Mouse (Mus musculus) T-helper 17 cell (primary cell): ENCODE results near the gene Cdca8.

Experiments used
- in situ Hi-C, 2 experiments: fragments of 300-600 bp; cut with MboI, MseI; formaldehyde crosslinking; loops; 1 replicate in 1 of 2; 2 replicates in 1 of 2; pipeline ENCODE4 v1.15.1; 2025; ENCODE audit warnings: high pct_unique_total_duplicates in 2 of 2

Cdca8 gene

DNA sequence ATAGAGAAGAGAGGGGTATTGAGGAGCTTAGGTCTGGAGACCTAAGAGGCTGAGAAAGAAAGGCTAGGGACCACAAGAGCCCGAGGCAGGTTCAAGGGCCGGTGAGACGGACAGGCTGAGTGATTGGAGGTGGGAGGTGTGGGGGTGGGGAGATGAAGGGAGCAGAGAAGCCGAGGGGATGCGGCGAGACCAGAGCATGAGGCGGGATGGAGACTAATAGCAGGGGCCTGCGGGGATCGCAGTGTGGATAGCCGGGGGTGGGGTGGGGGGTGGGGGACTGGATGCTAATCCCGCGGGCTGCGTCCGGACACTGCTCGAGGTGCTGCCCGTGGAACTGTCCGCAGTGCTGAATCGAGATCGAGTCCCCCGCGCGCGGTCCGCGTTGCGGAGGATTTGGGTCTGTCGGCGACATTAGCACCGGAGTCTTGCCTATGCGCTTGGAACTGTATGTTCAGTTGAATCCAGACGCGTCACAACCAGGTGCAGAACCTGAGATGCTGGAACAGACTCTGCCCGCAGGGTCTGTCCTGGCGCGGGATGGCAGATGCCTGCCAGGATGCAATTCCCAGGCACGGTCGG lies 56.9 kb downstream of the Cdca8 start:
- in situ Hi-C loops = loop anchor here (5.0 to 25.0 kb wide), 2 partner anchors 420 to 950 kb away; no protein-coding TSS in a partner anchor

DNA sequence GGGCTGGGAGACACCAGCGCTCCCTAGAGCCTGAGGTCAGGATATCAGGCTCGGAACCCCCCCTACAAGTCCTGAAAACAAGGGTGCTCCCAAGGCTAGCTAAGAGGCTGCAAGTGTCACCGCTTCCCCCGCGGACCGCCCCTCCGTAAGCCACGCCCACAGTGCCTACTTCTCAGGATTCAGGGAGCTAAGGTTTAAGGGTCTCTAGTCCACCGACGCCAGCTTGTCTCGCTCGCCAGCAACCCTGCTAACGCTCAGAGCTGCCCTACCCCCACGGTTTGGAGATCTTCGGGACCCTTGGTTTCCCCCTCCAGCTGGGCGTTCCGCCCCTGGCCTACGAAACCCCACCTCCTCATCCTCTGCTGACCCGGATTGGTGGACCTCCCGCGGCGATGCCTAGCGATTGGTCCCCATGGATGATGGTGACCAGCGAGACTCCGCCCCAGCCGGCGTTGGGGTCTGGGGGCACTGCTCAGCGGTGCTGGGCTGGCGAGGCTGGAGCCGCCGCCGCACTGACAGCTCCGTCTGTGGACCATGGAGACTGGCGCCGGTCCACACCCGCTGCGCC lies 57.7 kb downstream of the Cdca8 start:
- in situ Hi-C loops = loop anchor here (5.0 to 25.0 kb wide), 2 partner anchors 419 to 951 kb away; no protein-coding TSS in a partner anchor

DNA sequence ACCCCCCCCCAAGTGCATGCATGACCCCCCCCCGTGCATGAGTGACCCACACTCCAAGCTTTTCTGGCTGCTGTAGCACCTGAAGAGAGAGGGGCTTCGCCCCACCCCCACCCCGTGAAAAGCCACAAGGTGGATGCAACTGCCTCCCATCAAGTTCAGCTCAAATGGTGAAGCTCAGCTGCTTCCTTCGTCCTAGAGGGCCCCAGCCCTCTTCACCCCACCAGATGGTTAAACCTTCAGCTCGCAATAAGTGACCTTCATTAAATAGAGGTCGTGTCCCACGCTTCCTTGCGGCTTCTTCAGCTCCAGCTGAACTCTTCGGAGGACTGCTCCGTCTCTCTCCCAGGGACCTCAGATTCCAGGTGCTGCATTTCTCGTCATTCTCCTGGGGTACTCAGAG lies 58.5 kb downstream of the Cdca8 start, which contains the start of gene Epha10:
Gene Epha10, plus strand, starts transcription at position 301 of the 400 bp plus-strand sequence.
- in situ Hi-C loops = loop anchor here (5.0 to 25.0 kb wide), 2 partner anchors 418 to 952 kb away; no protein-coding TSS in a partner anchor

DNA sequence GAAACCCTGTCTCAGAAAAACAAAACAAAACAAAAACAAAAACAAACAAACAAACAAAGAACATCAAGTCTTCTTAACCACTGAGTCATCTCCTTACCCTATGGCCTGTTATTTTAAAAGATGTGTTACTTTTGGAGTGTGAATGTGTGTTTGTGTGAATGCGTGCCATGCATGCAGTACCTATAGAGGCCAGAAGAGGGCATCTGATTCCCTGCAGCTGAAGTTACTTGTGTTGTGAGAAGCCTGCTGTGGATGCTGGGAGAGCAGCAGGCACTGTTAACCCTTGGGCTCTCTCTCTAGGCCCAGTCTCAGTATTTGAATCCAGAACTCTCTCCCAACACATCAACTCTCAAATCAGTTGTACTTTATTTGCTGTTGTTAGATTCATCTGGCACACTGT lies 66.4 kb downstream of the Cdca8 start:
- in situ Hi-C loops = no loop called here
